Mouse (Mus musculus) v-Abl transformed pro-B cells (cell line): ENCODE data around the gene Katnb1.

Source experiments
- in situ Hi-C, 2 experiments: fragments of 400-800 bp; cut with MboI; formaldehyde crosslinking; loops; one replicate each; pipeline ENCODE4 v1.15.1; 2025; ENCODE audit not compliant: unreplicated experiment in 2 of 2

Katnb1 gene

DNA sequence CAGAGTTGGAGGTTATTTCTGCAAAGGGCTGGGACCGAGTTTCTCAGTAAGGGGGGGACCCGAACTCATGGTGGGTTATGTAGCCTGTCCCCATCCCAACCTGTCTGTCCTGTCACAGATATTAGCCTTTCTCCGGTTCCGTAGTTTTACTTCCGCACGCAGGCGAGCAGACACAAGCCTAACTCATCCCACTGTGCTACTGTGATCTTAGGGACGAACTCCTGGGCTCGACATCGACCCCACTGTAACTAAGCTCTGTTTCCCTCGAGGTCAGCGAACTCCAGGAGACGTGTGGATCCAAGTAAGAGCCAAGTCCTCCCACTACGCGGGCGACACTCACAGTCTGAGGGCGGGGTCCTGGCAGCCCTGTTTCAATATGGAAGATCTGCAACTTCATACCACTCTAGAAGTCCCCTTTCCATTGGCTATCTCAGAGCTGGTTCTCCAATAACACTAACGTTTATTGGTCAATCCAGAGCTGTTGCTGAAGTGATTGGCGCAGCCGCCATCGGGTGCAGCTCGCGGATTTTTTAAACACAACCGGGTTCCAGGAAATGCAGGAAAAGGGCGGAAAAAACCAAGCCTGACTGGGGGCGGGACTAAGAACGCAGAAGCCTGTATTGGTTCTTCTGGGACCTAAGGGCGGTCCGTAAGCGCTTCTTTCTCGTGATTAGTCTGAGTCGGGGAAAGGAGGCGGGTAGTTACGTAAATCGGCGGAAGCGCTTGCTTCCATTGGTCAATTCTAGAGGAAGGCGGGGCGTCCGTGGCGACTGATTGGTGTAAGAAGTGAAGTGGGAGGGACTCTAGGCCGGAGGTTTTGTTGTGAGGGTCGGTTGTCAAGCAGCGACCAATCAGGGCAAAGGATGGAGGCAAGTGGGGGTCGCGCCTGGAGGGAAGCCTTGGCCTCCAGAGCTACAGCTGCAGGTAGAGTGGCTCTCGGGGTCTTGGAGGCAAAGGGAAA lies at the start of gene Katnb1:
Katnb1 (plus strand) TSS at position 806 of the 961 bp plus-strand sequence.
- in situ Hi-C loops, result loop anchor here in 1 of 2 experiments (5.0 kb wide), 1 partner anchor 133 kb away; no protein-coding TSS in a partner anchor

DNA sequence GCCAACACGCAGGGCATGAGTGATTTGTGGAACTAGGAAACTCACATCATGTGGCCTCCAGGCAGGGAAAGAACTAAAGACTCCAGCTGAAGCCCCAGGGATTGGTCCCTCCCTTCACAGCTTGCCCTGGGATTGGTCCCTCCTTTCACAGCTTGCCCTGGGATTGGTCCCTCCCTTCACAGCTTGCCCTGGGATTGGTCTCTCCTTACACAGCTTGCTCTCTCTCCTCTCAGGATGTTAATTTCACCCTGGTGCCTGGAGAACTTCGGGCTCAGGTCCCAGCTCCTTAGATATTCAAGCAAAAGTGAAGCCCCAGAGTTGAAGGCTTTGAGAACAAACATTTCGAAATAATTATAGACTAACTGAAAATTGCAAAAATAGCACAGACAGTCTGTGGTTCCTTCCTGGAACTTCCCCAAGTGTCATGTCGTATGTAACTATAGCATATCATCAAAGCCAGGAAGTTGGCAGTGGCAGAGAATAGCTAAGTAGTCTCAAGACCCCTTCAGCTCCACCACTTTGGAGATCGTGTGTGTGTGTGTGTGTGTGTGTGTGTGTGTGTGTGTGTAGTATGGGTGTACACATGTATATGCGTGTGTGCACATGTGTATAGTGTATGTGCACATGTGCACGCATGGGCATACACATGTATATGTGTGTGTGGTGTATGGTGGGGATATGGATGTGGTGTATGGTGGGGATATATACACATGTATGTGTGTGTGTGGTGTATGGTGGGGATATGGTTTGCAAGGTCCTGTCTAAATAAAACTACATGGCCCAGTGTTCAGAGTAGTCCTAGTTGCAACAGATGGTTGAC lies 43.7 kb upstream of the Katnb1 start:
- in situ Hi-C loops, result no loop called here

DNA sequence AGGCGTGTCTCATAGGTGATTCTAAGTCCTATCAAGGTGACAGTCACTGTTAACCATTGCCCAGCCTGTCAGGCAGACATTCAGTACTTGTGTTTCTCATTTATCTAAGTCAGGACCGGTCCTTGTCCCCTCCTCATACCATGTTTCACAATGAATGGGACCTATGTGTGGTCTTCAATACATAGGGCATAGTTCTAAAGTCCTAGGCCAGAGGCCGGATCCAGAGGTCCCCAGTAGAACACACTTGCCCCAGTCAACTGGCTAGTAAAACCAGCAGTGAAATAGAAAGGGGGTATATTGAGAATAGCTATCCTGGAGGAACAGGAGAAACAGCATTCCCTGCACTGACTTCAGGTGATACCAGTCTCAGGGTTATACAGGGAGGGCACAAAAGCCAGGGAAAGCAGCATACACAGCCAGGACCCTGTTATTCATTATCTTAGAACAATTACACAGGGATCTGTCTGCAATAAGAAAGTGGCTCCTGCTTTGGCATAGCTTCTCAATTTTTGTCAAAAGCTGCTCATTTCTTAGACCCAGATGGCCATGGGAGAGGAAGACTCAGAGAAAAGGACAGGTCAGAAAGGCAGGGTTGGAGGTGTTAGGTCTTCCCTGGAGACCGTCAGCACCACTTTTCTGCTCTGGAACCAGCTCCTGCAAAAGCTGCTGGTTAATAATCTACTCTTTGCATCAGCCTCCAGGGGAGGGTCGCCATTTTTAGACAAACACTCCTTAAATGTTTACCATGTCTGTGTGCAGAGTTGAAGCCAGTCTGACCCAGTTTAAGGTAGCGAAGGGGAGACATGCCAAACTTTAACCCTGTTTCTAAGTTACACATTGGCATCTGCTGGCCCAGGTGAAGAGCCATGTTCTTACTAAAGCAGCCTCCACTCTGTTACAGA lies 38.9 kb upstream of the Katnb1 start:
- in situ Hi-C loops, result loop anchor here in 1 of 2 experiments (10.0 kb wide), 1 partner anchor 687 kb away; no protein-coding TSS in a partner anchor

DNA sequence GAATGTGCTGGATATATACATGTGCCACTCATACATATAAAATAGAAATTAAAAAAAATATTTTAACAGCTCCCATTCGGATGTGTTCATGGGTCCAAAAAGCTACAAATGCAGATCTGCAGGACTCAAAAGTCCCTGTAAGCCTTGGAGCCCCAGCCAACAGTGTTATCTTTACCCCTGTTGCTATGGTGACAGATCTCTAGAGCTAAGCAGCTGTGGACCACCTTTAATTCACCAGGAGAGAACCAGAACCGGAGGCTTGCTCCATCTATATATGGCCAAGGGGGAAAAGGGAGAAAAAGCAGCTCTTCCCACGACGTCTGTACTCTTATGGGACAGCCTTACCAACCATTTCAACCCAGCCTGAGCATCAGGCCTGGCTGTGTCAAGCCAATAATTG lies 36.2 kb upstream of the Katnb1 start:
- in situ Hi-C loops, result loop anchor here in 1 of 2 experiments (10.0 kb wide), 1 partner anchor 690 kb away; no protein-coding TSS in a partner anchor

DNA sequence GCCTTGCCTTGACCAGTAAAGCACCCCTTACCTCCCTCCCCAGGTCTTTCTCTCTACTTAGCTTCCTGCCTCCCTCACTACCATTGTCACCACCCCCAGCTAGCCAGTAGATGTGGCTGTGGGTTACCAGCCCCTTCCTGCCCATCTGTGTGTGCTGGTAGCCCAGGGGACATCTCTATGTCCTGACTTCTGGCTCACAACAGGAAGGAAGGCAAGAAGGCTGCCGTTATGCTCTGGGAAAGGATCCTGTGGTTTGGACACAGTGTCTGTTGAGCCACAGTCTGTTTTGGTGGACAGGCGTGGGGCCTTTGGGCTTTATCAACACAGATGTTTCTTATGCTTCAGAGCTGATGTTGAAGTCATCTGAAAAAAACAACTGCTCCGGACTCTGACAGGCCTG lies 34.0 kb upstream of the Katnb1 start:
- in situ Hi-C loops, result loop anchor here in 1 of 2 experiments (10.0 kb wide), 1 partner anchor 692 kb away; no protein-coding TSS in a partner anchor

DNA sequence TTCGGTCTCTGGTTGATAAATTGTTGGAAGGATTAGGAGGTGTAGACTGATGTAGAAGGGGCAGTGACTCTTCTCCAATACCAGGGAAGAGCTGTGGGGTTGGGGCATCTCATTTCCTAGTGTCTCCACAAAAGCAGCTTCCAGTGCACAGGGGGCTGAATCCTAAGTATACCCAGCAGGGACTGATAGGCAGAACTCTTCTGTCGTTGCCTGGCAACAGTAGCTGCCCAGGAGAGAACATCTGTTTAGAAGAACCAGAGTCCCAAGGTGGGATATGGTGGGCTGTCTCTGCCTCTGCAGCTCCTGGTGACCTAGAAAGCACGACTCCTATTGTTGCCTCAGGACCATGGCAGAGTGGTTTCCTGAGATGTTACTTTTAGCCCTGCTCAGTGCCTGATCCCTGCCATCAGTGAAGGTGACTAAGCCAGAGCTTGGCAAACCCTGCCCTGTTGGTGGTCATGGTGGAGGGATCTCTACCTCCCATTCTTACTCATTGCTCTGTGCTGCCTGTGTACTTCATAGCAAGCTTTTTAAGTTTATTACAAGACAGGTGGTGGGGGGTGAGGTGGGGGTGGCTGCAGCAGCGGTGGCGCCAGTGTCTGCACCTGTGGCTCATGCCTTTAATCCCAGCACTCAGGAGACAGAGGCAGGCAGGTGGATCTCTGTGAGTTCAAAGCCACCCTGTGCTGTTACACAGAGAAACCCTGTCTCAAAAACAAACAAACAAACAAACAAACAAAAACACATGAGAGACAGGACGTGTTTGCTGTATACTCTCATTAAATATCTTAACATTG lies 32.9 kb upstream of the Katnb1 start:
- in situ Hi-C loops, result loop anchor here in 1 of 2 experiments (10.0 kb wide), 1 partner anchor 693 kb away; no protein-coding TSS in a partner anchor

DNA sequence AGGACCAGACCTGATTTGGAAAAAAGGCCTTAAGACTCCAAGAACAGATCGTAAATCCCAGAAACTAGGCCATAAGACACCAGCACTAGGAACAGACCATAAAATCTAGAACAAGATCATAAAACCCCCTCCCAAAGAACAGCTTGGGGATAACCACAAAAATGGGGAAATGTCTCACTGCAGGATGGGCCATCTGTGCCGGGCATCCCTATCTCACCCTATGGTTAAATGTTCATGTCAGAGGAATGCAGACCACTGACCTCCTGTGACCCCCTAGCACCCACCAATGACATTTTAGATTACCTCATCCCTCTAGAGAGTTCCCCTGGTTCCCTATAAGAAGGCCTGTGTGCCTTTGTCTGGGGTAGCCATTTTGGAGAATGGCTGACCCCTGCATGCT lies 31.4 kb upstream of the Katnb1 start:
- in situ Hi-C loops, result loop anchor here (10.0 to 25.0 kb wide), 2 partner anchors 87 to 695 kb away; partner anchors contain the start of gene Adgrg1 (in 1 of the 2)

DNA sequence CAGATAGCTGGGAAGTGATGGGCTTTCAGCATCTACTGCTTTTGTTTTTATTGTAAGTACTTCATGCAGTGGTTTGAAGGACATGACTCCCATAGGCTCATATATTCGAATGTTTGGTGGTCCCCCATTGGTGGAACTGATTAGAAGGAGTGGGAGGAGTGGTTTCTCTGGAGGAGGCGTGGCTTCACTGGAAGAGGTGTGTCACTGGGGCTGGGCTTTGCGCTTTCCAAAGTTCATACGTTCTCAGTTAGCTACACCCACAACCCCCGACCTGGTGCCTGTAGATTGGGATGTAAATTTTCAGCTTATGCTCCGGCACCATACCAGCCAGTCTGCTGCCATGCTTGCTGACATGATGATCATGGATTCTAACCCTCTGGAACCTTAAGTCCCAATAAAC lies 26.5 kb upstream of the Katnb1 start:
- in situ Hi-C loops, result loop anchor here in 1 of 2 experiments (25.0 kb wide), 1 partner anchor 92 kb away; the partner anchor contains the start of gene Adgrg1

DNA sequence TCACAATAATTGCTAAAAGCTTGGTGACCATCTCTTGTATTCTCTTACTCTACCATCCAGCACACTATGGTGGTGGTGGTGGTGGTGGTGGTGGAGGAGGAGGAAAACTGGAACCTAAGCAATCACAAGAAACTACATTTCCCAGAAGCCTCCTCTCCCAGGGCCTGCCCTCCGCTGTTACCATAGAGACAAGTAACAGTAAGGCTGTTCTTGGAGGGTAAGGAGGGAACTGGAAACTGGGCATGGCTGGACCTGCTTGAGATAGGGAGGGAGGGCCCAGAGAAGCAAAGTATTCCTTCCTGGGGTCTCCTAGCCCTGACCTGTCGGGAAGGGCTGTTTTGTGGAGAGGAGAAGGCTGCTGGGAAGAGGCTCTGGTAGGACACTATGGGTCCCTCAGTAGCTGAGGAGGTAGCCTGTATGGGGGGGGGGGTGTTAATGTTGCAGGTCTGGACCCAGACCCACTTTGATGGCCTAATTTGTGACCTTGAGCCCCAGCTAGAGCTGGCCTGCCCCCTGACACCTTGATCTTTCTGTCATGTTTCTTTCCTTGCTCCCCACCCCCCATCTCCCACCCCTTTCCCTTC lies 26.0 kb upstream of the Katnb1 start, which contains the start of gene Drc7:
Drc7 (plus strand) TSS at position 177 of the 584 bp plus-strand sequence.
- in situ Hi-C loops, result loop anchor here (5.0 to 25.0 kb wide), 3 partner anchors 33 to 103 kb away; partner anchors contain the start of gene Adgrg1 (in 1 of the 2)

DNA sequence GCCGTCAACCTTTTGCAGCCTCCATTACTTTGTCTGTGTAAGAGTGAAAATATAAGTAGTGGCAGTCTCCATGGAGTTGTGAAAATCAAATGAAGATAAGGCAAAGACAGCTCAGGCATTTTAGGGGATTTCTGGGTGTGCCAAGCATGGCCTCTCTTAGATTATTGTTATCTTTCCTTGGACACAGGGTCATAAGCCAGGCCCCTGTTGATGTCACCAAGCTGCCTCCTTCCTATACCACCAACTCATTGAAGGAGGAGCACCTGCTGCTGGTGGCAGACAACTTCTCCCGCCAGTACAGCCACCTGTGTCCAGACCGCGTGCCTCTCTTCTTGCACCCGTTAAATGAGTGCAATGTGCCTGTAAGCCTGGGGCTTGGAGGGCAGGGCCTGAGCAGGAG lies 24.6 kb upstream of the Katnb1 start:
- in situ Hi-C loops, result loop anchor here (5.0 to 25.0 kb wide), 3 partner anchors 34 to 104 kb away; partner anchors contain the start of gene Adgrg1 (in 1 of the 2)

DNA sequence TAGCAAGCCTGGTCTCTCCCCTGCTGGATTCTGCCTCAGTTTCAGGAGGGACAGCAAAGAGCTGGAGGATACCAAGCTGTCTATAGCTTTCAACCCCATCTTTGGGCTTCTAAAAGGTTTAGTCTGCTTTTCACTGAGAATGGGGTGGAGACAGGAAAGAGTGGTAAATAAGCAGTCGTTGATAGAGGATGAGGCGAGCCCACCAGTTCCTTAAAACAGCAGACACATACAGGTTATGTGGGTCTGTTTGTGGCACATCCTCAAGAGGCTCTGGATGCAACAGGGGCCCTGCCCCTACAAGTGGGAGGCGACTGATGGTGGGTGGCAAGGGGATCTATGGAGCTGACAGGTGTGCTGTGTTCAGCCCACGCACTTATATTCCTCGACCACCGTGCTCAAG lies 22.3 kb upstream of the Katnb1 start:
- in situ Hi-C loops, result loop anchor here (5.0 to 25.0 kb wide), 3 partner anchors 36 to 106 kb away; partner anchors contain the start of gene Adgrg1 (in 1 of the 2)

DNA sequence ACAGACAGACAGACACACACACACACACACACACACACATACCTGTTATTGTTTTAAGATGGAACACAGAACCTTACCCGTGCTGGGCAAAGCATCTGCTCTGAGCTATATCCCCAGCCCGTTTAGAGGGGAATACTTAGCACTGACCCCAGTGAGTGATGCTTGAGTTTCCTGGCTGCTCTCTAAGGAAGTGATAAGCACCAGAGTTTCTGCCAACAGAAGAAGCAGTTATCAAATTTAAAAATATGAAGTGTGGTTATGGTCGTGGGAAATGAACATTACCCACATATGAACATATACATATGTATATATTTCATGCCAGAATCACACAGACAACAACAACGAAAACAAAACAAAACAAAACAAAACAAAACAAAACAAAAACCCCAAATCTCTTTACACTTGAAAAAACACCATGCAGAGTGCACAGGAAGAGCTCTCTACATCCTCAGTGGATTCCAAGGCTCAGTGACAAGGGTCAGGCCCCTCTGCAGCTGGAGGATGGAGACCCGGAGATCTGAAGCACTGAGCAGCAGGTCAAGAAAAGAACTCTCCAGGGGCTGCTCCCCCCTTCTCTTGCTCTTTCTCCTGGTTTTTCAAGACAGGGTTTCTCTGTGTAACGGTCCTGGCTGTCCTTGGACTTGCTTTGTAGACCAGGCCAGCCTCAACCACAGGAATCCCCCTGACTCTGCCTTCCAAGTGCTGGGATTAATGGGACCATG lies 21.0 kb upstream of the Katnb1 start:
- in situ Hi-C loops, result loop anchor here (5.0 to 25.0 kb wide), 3 partner anchors 38 to 108 kb away; partner anchors contain the start of gene Adgrg1 (in 1 of the 2)

DNA sequence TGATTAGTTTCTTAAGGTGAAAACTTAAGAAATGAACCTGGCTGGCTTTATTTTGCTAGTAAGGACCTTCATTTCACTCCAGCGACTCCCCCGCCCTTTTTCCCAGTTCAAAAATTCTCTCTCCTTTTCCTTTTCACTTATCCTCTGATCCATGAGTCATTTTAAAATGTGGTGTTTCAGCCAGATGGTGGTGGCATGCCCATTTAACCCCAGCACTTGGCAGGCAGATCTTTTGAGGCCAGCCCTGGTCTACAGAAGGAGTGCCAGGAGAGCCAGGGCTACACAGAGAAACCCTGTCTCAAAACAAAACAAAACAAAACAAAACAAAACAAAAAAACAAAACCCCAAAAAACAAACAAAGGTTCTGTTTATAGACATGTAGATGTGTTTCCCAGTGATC lies 16.5 kb upstream of the Katnb1 start:
- in situ Hi-C loops, result loop anchor here in 1 of 2 experiments (25.0 kb wide), 1 partner anchor 102 kb away; the partner anchor contains the start of gene Adgrg1

DNA sequence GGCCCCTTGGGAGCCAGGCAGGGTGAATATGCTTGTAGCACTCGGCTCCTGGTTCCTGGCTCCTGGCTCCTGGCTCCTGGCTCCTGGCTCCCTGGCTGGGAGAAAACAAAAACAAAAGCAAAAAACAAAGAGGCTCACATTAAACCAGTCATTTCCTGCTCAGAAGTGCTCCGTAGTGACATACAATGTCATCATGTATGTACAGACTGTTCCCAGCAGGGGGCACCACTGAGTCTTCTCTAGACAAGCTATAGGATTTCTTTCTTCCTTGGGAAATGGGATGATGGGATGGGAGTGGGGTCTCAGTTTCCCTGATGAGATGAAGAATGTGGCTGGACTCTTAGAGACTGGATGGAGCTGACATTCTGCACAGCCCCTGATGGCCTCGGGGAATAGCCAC lies 13.4 kb upstream of the Katnb1 start:
- in situ Hi-C loops, result loop anchor here in 1 of 2 experiments (5.0 to 25.0 kb wide), 2 partner anchors 35 to 105 kb away; partner anchors contain the start of gene Adgrg1

DNA sequence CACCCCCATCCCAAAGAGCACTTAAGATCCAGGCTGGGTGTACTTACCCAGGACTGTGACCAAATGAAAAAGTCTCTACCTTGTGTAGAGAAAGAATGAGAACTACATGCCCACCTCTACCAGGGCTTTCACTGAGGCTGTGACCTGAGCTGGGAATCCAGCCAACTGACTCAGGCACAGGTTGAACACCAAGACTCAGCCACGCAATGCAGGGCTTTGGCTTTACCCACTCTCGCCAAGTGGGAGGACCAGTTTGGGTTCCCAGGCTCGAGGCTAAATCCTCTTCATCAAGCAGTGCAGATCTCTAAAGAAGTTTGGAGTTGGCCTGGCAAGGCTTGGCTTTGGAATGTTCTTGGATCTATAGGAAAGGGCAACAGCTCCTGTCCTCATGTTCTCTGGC lies 5.5 kb upstream of the Katnb1 start:
- in situ Hi-C loops, result no loop called here

DNA sequence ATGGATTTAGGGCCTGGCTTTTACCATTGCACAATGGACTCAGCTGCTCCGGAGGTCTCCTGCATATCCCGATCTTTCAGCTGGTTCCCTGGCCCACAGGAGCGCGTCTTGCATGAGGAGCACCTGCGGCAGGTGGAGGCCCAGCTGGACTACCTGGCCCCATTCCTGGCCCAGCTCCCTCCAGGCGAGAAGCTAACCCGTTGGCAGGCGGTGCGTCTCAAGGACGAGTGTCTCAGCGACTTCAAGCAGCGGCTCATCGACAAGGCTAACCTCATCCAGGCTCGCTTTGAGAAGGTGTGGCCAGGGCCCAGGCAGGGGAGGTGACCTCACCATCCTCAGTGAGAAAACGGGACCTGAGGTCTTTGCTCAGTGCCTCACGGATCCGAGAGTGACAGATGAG lies 4.8 kb upstream of the Katnb1 start:
- in situ Hi-C loops, result no loop called here

DNA sequence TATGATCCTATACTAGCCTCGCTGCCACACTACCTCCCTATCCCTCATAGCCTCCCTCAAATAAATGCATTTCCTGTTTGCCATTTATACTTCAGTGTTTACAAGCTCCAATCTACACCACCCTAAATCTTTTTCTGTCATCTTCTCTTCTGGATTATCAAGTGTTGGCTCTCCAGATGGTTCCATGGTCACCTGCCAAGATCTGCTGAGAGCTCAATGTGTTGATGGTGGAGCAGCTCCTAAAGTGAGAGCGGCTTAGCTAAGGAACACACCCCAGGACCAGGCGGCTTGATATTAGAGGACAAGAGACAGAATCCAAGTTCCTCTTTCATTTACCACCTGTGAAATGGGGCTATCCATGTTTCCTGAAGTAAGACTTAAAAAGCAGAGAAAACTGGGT lies 2.9 kb upstream of the Katnb1 start:
- in situ Hi-C loops, result no loop called here
